Mouse (Mus musculus) central nervous system, embryonic 11.5 days (tissue): ENCODE results near the gene Mdh1b. TPM values are rescaled to one million over a fixed set of nuclear protein-coding genes. Genes with fewer than 3 reads are reported as not detected.

Experiments used
- polyA plus RNA-seq: library from polyadenylated mRNA; depleted of rRNA; stranded (reverse); fragments of >200 nt; gene quantifications from 2 replicates; pipeline ENCODE4 v1.2.3, GENCODE M21; 2012; rRNA removed

Mdh1b gene
- polyA plus RNA-seq = 0.17 and 0.26 TPM in 2 replicates

GRCm38 (mm10) chr1:63730240-63730771 is at the start of gene Mdh1b, which contains the start of gene Fastkd2:
Gene Mdh1b, minus strand, starts transcription at chr1:63730318.
Gene Fastkd2, plus strand, starts transcription at chr1:63730614.

GRCm38 (mm10) chr1:63769167-63769566 is 39.0 kb upstream of the Mdh1b start, which contains the start of gene 4933402D24Rik:
Gene 4933402D24Rik, minus strand, starts transcription at chr1:63769267.

GRCm38 (mm10) chr1:63686827-63687226 is 43.3 kb downstream of the Mdh1b start, which contains the start of gene Dytn:
Gene Dytn, minus strand, starts transcription at chr1:63686927.

Other genes starting within 250 kb of the Mdh1b start
- gene Gm39653, start 114.3 kb downstream of the Mdh1b start, polyA plus RNA-seq = not detected in 2 replicates
- gene Dytn, start 43.4 kb downstream of the Mdh1b start, polyA plus RNA-seq = 0.01 TPM in 1 of 2 replicates, not detected in the other
- gene Fastkd2, start 296 bp upstream of the Mdh1b start, polyA plus RNA-seq = 34.6 and 46.8 TPM in 2 replicates
- gene 4933402D24Rik, start 38.9 kb upstream of the Mdh1b start, polyA plus RNA-seq = 0.02 and 0.04 TPM in 2 replicates